Mouse (Mus musculus) c-Kit-positive CD71-negative TER-119-negative erythroid progenitor cells, embryonic 14.5 days (primary cell): ENCODE results near the gene Gm10153.
"Not testable (repeated sequence)": the region's sequence is repeated elsewhere in the genome, so short reads cannot be mapped to it uniquely, and the experiment has no call there.

ENCODE experiments used
- DNase-seq: peaks from one replicate; pipeline ENCODE4 v3.0.0-alpha.2; 2013; ENCODE audit warnings: low read depth

Gene Gm10153

GRCm38 (mm10) chr7:142143506-142144010 lies 46.6 kb downstream of the Gm10153 start:
- not testable (repeated sequence) for DNase-seq

GRCm38 (mm10) chr7:142140696-142141095 lies 49.5 kb downstream of the Gm10153 start:
- no peak for DNase-seq
